Mouse (Mus musculus) spleen, postnatal 14 days (tissue): ENCODE measurements around the gene Ube2j2.

Source experiments
- DNase-seq, 2 experiments: peaks; one replicate each; pipeline ENCODE4 v3.0.0; 2021 to 2022; ENCODE audit warnings: low spot score in 2 of 2

Gene Ube2j2

GRCm38 (mm10) chr4:155943534-155944249 is at the start of gene Ube2j2:
TSS of gene Ube2j2 (plus strand) at chr4:155943831.
- DNase-seq: peak; percentile 90 to 94

GRCm38 (mm10) chr4:155894311-155894881 is 49.2 kb upstream of the Ube2j2 start:
- peak; percentile 61 to 65 for DNase-seq

- peak in 1 of 2 experiments; percentile 7 for DNase-seq
Observed at GRCm38 (mm10) chr4:155895216-155895615, 48.4 kb upstream of the Ube2j2 start.

GRCm38 (mm10) chr4:155895826-155896225 is 47.8 kb upstream of the Ube2j2 start:
- DNase-seq: peak in 1 of 2 experiments; percentile 6

- DNase-seq: peak in 1 of 2 experiments; percentile 5
Observed at GRCm38 (mm10) chr4:155896461-155896860, 47.2 kb upstream of the Ube2j2 start.

GRCm38 (mm10) chr4:155898318-155898717 is 45.3 kb upstream of the Ube2j2 start:
- no peak for DNase-seq

- peak in 1 of 2 experiments; percentile 4 for DNase-seq
Observed at GRCm38 (mm10) chr4:155899355-155899754, 44.3 kb upstream of the Ube2j2 start.

GRCm38 (mm10) chr4:155901205-155901604 is 42.4 kb upstream of the Ube2j2 start:
- DNase-seq: peak; percentile 1 to 3

GRCm38 (mm10) chr4:155903246-155903645 is 40.4 kb upstream of the Ube2j2 start:
- peak in 1 of 2 experiments; percentile 6 for DNase-seq

GRCm38 (mm10) chr4:155904318-155905102 is 39.1 kb upstream of the Ube2j2 start:
- DNase-seq: peak; percentile 3 to 6

GRCm38 (mm10) chr4:155905634-155906033 is 38.0 kb upstream of the Ube2j2 start:
- no peak for DNase-seq

- DNase-seq: no peak
Observed at GRCm38 (mm10) chr4:155906125-155906524, 37.5 kb upstream of the Ube2j2 start.

GRCm38 (mm10) chr4:155907003-155907402 is 36.6 kb upstream of the Ube2j2 start:
- DNase-seq: no peak

- peak in 1 of 2 experiments; percentile 4 for DNase-seq
Observed at GRCm38 (mm10) chr4:155908281-155908680, 35.4 kb upstream of the Ube2j2 start.

- no peak for DNase-seq
Observed at GRCm38 (mm10) chr4:155908751-155909150, 34.9 kb upstream of the Ube2j2 start.

GRCm38 (mm10) chr4:155932031-155932430 is 11.6 kb upstream of the Ube2j2 start:
- DNase-seq: no peak

GRCm38 (mm10) chr4:155943049-155943452 is 580 bp upstream of the Ube2j2 start:
- no peak for DNase-seq

GRCm38 (mm10) chr4:155944271-155944670 is 640 bp downstream of the Ube2j2 start:
- DNase-seq: no peak

GRCm38 (mm10) chr4:155947094-155947493 is 3.5 kb downstream of the Ube2j2 start:
- DNase-seq: no peak

- DNase-seq: no peak
Observed at GRCm38 (mm10) chr4:155955491-155955890, 11.9 kb downstream of the Ube2j2 start.

GRCm38 (mm10) chr4:155959275-155959674 is 15.6 kb downstream of the Ube2j2 start:
- peak; percentile 52 to 76 for DNase-seq
